Mouse (Mus musculus) NIH3T3 (cell line): ENCODE measurements around the gene Zcchc12.

ENCODE experiments used
- DNase-seq: peaks from one replicate; pipeline ENCODE4 v3.0.0-alpha.2; 2012; ENCODE audit warnings: low read depth

Gene Zcchc12

DNA sequence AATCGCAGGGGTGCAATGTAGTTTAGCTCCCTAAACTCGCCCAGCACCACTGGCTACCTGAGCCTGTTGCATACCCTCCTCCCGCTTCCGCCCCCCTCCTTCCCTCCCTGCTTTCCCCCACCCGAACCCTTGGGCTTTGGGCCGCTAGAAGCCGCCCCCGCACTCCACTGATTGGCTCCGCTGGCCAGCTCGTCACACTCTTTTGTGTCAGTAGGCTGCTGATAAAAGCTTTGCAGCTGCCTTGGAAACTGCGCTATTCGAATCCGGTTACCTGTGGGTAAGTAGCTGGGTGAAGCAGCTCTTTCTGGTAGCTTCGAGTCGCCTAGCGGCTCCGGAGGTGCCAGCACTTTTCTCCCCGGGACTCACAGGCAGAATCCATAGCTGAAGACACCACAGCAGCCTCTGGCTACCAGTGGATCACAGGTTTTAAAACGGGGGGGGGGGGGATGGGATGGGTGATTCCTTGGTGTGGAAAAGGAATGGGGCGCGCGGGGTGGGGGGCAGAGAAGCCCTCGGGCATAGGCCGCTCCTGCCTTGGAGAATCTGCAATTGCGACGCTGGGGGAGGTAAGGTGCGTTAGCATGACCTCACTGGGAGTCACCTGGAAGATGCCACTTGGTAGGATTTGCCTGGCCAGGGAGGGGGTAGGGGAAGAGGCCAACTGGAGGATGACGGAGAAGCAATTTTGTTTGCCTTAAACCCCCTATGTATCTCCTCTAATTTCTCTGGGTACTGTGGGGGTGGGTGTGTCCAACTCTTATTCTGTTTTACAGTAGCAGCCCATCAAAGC is at the start of gene Zcchc12:
TSS of gene Zcchc12 (plus strand) at position 169 of the 790 bp plus-strand sequence.
- DNase-seq = no peak

DNA sequence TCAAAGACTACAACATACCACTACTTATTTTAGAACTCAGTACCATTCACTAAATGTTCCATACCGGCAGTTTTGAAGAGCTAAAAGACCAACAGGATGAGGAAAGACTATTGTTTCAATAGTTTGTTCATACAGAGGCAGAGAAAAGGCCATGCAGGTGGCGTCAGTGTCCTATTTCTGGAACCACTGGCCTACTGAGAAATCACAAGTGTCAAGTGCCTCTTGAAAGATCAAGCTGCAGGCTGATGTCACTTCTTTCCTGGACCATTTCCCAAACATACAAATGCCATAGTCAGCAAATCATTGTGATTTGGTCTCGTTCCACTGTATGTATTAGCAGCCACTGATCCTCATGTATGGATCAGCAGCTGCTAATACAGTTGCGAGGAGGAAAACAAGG is 49.0 kb upstream of the Zcchc12 start:
- DNase-seq = no peak

DNA sequence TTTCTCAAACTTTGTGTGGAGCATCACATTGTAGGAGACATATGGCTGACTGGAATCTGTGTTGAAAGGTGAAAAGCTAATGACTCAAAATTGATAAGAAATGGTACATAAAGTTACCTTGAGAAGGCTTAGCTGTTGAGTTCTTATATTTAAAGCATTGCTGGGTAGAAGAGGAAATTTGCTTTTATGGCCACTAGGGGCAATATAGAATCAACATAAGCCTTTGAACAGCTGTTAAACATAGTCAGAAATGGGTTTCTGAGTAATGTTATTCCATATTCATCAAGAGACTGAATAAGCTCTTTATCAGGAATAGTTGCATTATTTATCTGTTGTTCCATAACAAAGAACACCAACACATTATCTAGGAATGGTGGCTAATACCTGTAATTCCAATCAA is 45.6 kb upstream of the Zcchc12 start:
- DNase-seq = no peak

DNA sequence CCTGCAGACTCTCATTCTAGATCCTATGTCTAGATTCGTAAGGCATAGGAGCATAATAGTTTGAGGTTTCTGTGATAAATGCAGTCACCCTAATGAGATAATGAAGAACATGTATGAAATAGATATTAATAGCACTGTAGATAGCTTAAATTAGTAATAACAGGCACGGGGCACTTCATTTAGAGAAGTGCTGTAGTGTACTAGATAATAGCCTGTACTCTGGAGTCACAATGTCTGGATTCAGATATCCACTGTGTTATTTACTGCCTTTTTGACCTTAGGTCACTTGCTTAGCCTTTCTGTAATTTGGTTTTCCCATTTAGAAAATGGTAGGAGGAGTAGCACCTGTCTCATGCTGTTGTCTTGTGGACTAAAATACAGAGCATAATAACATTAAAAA is 39.0 kb upstream of the Zcchc12 start:
- no peak for DNase-seq

DNA sequence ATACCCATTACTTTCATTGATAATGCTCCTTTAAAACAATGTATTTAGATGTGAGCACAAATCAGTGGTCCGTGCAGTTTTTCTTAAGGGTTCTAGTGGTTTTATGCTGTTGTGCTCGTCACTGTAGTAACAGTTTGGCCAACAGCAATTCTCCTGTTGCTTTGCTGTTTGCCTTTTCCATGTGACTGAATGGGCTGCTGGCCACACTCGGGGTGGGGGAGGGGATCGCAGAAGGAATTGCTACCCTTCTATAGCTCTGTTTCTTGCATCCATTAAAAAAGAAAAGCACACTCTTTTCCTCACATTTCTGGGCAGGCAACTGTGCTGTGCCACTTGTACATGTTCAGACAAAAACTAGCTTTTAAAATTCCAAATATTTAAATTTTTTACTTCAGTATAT is 34.1 kb upstream of the Zcchc12 start:
- DNase-seq = no peak

DNA sequence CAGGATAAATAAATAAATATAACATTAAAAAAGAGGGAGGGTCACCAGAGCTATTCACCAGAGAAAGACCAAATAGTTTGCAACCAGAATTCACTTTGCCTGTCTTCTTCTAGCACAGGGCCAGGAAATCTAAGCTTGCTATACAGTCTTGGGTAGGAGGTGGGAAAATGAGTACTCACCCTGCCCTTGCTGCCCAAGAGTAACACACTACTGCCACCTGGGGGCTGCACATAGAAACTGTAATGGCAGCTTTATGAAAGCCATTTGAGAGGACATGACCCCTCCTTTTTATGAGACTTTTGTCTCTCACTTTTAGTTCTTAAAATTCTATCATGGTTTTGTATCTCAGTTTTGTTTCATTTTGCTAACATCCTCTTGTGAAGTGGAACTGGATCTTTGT is 12.1 kb upstream of the Zcchc12 start:
- DNase-seq = peak; percentile 75

DNA sequence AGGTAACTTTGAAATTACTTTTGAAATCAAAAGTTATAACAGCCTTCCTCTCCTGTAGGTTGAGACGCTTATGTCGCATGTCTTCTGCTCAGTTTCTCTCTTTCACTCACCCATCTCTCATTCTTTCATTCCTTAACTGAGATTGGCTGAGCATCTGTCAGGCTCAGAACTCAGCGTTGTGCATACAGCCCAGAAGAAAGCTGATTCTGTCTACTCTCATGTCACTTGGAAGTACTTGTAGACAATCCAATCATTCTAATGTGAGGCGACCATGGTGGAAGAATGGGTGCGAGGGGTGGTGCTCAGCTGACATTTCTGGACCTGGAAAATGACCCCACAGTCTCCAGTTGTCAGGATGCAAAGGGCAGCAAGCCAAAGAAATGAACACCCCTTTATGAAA is 9.7 kb upstream of the Zcchc12 start:
- no peak for DNase-seq

DNA sequence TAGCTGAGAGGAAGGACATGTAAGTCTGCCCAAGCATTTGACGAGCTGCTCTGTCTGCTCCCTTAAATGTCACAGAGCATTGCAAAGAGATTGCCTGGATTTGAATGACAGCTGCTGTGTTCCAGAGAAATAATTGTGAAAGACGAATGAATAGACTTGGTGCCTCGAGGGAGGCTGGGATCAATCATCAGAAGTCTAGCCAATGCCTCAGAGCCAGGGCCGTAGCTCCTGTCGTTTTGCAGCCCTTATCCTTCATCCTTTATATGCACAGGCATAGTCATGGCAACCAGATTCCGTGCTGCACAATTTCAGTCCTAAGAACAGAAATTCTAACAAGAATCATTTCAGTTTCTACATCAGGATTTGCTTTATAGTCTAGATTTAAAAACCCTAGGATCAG is 9.3 kb upstream of the Zcchc12 start:
- DNase-seq = no peak

DNA sequence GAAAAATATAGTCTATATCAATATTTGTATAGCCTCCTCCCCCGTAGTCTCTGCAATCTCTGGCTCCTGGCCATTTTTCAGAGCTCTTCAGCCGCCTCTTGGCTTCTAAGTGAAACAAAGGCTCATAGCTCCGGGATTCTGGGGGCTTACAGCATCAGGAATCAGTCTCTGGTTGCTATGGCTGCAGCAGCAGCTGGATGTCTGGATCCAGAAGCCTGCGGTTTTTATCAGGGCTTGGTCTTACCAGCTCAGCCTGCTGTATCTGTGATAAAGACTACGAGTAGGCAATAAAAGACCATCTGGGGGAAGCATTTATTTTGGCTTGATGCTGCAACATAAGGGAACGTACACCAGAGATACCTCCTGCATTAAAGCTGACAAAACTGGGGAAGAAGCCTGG is 1.8 kb upstream of the Zcchc12 start:
- DNase-seq = no peak

DNA sequence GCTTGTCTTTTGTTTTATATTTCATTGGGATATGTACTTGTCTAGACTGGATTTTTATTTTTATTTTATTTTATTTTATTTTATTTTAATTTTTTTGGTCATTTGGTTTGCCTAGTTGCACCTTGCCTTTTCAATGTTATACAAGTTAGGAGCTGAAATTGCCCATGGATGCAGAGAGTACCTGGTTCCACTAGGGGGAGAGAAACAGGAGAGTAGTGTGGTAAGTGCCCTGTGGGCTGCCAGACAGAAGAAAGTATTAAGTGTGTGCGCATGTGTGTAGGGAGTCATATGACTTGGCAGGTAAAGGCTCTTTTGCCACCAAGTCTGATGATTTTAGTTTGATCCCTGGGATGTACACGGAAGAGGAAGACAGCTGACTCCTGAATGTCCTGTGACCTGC is 13.8 kb downstream of the Zcchc12 start:
- no peak for DNase-seq

DNA sequence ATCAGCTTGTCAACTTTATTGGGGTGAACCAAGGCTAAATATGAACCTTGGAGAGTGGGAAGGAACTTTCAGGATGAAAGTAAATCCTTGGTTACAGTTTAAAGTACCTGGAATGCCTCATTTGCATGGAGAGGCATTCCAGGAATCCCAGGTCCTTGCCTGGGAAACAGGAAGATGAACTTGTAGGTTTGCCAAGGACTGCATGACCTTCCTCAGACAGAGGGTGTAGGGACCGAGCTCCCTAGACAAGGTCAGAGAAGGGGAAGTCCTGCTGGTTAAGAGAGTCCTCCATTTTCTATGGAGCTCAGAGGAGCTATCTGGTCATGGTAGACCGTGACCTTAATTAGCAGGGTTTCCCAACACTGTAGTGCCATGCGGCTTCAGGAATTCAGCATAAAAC is 15.5 kb downstream of the Zcchc12 start:
- DNase-seq = no peak

DNA sequence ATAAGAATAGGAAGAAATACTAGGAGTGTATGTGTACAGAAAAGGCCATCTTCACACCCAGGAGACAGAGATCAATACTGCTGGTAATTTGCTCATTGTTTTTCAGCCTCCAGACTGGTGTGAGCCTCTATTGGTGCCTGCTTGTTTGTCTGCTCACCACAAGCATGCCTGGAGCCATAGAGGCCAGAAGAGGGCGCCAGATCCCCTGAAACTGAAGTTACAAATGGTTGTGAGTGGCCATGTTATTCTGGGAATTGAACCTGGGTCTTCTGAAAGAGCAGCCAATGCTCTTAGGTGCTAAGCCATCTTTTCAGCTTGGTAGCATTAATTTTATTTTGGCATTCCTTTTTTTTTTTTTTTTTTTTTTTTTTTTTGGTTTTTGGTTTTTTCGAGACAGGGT is 25.7 kb downstream of the Zcchc12 start:
- no peak for DNase-seq

DNA sequence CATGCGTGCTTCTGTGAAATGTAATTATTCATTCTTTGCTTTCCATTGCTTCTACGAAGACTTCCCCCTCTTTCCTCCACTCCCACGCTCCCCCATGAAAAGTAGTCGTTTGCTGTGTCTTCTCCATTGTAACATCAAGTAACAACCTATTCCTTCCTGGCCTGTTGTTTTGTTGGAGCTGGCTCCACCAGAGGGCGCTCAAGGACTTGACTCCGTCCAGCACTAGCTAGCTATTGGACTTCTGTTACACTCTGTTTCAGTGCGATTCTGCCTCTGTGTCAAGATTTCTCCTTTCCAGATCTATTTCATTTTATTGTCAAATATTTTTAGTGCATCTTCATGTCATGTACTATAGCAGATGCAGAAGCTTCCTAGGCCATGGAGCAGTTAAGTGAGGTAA is 30.1 kb downstream of the Zcchc12 start:
- DNase-seq = peak; percentile 80

DNA sequence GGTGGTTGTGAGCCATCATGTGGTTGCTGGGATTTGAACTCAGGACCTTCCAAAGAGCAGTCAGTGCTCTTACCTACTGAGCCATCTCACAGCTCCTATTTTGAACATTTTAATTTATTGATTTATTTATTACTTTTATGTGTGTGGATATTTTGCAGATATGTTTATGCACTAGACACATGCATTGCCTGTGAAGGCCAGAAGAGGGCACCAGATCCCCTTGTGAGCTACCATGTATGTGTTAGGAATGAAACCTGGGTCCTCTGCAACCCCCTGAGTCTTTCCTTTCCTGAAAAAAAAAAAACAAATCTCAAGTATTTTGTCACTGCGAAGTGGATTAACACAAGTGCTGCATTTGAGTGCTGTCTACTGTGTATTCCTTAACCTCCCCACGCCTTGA is 30.9 kb downstream of the Zcchc12 start:
- DNase-seq = peak; percentile 48

DNA sequence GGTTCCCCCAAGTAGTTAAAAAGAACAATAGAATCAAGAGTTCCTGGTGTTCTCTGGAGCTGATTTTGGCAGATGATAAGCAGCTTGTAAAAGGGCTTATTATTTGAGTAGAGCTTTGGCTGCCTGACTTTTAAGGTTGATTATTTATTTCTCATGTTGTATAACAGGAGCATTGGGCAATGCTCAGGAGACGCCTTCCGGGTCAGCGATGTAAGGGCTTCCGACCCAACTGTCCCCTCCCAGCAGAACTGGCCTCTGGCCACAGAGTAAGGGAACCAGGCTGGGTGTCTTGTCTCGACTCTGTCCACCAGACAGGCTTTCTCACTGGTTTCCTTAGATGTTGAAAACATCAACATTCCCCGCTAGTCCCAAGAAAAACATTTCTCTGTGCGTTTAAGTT is 33.2 kb downstream of the Zcchc12 start:
- DNase-seq = no peak

DNA sequence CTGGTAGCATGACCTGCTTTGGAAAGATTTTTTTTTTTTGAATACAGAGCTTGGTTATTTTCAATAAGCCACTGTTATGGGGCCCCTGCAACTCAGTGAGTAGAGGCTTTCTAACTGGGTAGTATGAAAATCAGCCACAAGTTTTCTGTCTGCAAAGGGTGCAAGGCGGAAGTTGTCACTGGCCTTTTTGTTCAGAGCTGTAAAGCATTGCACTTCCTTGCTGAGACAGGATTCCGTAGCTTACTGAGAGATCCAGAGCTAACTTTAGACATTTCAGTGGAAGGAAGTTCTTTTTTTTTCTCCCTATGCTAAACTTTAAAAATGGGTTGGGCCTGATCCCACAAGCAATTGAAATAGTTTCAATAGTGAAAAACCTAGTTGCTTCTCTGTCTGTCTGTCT is 33.6 kb downstream of the Zcchc12 start:
- no peak for DNase-seq

DNA sequence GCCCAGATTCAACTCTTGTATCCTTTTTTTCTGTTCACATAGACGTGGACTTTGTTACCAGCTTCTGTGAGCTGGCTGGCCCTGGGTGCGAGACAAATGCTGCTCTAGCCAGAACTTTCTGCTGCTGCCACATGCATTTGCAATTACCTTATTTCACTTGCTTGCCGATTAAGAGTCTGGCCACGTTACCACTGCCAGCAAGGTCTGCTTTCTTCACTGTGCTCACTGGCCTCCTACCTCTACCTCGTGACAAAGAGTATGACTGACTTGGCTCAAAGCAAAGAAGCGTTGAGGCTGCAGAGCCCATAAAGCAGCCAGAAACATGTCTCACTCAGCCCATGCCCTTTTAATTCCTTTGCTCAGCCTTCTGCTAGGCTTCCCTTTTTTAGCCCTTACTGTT is 39.9 kb downstream of the Zcchc12 start:
- DNase-seq = no peak
